Mouse (Mus musculus) thymus, postnatal 36 days (tissue): ENCODE measurements at regions not wholly inside any gene's neighbourhood (a gene's known extent, or its start where the extent isn't known, plus 50 kb on each side); places are given as distances from the start of the nearest gene placed in this dataset.

Experiments used
- DNase-seq, 2 experiments: peaks; one replicate each; pipeline ENCODE4 v3.0.0; 2022; ENCODE audit warnings: mixed read lengths in 2 of 2

GRCm38 (mm10) chr5:74767993-74768392 lies 65.3 kb upstream of the Lnx1 start:
- no peak for DNase-seq

GRCm38 (mm10) chr5:74766211-74766610 lies 63.5 kb upstream of the Lnx1 start:
- DNase-seq = no peak

DNA sequence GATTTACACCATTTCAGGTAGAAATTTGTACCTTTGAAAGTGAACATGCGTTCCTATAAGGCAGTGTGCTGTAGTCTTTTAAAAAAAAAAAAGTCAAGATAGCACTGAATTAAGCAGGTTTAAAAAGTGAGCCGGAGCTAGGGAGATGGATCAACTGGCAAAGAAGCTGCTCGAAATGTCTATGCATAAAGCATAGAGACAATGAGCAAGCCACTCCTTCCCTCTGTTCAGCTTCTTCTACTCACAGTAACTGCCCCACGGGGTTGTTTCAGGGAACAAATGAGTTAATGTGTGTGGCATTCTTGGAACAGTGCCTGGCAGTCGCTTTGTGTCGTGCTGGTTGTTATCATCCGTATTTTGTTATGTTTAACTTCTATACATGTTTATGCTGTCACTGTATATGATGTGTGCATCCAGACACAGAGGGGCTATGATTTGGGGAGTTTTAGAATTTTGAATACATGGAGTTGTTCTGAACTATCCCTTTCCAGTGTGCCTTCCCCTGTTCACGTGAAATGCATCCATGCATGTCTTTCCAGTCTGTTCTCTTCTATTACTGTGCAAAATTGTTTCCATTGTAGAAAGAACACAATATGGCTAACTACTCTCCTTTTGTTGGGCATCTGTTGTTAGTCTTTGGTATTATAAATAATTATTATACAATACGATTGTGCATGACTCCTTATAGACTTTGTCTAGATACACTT lies 62.5 kb upstream of the Lnx1 start:
- DNase-seq = no peak

- DNase-seq = no peak
These were observed 54.8 kb upstream of the Lnx1 start for GRCm38 (mm10) chr5:74757557-74757956.

- no peak for DNase-seq
These were observed 50.2 kb upstream of the Lnx1 start for GRCm38 (mm10) chr5:74752961-74753360.
